Mouse (Mus musculus) small intestine, adult 2 months (tissue): ENCODE data around the gene Cdh6. TPM values are rescaled to one million over a fixed set of nuclear protein-coding genes. Genes with fewer than 3 reads are reported as not detected.

Experiments used
- H3K27ac ChIP-seq: fragments of 200-500 bp; 2 replicates; pipeline ENCODE4 v1.5.1; 2012; ENCODE audit warnings: low read depth, low read length, control low read depth, inconsistent platforms; ENCODE audit not compliant: insufficient read depth
- H3K27me3 ChIP-seq: fragments of 200-500 bp; 2 replicates; pipeline ENCODE4 v1.6.1; 2012; ENCODE audit warnings: mild to moderate bottlenecking, moderate library complexity, low read length, inconsistent platforms; ENCODE audit not compliant: control insufficient read depth, insufficient read depth
- H3K36me3 ChIP-seq: fragments of 200-500 bp; 2 replicates; pipeline ENCODE4 v1.6.1; 2012; ENCODE audit warnings: mild to moderate bottlenecking, low read length, control low read depth, inconsistent platforms; ENCODE audit not compliant: control insufficient read depth, insufficient read depth
- H3K4me1 ChIP-seq: fragments of 200-500 bp; 2 replicates; pipeline ENCODE4 v1.6.1; 2012; ENCODE audit warnings: low read length, inconsistent platforms, mixed read lengths; ENCODE audit not compliant: control insufficient read depth, insufficient read depth, insufficient read length
- H3K4me3 ChIP-seq: fragments of 200-500 bp; 2 replicates; pipeline ENCODE4 v1.5.1; 2012; ENCODE audit warnings: low read depth, mild to moderate bottlenecking, control low read depth, inconsistent platforms, low read length, moderate library complexity
- CTCF ChIP-seq: fragments of 200-500 bp; IDR thresholded peaks from 2 replicates; pipeline ENCODE4 v1.5.1; 2012; ENCODE audit warnings: low read depth, mild to moderate bottlenecking, control low read depth, inconsistent platforms, low read length, moderate library complexity, mixed read lengths; ENCODE audit not compliant: insufficient replicate concordance, insufficient read length; ENCODE audit errors: extremely low read depth
- POLR2A ChIP-seq: fragments of 200-500 bp; IDR thresholded peaks from 2 replicates; pipeline ENCODE4 v1.6.1; 2012; ENCODE audit warnings: low read depth, mild to moderate bottlenecking, control low read depth, inconsistent platforms, low read length, moderate library complexity
- WGBS: fragments of 180-500 bp; shearing (Covaris S2); methylation state at CpG from one replicate; pipeline ENCODE4 v1.1.7; 2018; 5-methylcytosine and 5-hydroxymethylcytosine counted together
- polyA plus RNA-seq: library from polyadenylated mRNA; depleted of rRNA; stranded (reverse); fragments of >200 nt; gene quantifications from 2 replicates; pipeline ENCODE4 v1.2.3, GENCODE M21; 2012

The Cdh6 gene
- polyA plus RNA-seq, 1 experiment = 0.14 TPM

DNA sequence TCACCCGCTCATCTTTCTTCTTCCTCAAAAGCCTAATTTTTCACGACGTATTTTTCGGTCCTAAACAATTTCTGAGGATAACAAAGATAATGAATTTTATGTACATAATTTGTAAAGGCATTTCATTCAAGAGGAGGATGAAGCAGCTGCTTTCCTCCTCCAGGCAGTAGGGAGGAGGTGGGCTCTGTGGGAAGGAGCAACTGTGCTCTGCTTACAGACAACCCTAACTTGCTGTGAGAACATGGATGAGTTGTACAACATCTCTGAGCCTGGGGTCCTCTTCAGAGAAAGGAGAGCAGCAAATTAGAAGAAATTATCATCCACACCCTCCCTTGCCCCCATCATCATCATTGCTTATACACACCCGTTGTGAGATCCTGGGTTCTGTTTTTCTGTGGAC is 33.8 kb downstream of the Cdh6 start:
- no peaks in the 10 kb centered on the region for H3K27me3 ChIP-seq
- H3K27ac ChIP-seq = no peak overlapping the region
- H3K36me3 ChIP-seq = no peaks in the 10 kb centered on the region
- TF ChIP-seq POLR2A (no peak), CTCF (no peak)
- H3K4me1 ChIP-seq = no peaks in the 10 kb centered on the region
- no peak overlapping the region for H3K4me3 ChIP-seq
- WGBS = 85% methylated on average over 5 of the region's 5 CpGs

DNA sequence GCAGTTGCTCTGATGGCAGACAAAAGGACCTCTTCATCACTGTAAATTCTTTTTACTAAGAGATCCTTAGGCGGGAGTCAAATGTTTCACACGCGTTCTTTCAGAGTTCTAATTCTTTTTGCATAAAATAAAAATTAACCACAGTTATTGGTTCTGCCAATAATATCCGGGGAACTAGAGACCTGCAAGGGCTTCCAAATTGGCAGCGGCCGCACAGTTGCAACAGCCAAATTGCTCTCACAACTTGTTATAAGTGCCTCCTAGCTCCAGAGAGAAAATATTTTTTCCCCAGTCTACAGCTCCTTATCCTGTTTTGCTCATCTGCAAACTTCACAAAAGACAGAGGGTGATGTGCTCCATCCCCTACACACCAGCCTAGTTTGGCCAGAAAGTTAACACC is 36.3 kb downstream of the Cdh6 start:
- Histone ChIP-seq H3K4me3 (no peak overlapping the region), H3K27ac (no peak overlapping the region), H3K4me1 (no peaks in the 10 kb centered on the region), H3K36me3 (no peaks in the 10 kb centered on the region), H3K27me3 (no peaks in the 10 kb centered on the region)
- TF ChIP-seq POLR2A (no peak), CTCF (no peak)
- whole genome bisulfite sequencing = 83% methylated on average over 6 of the region's 6 CpGs

DNA sequence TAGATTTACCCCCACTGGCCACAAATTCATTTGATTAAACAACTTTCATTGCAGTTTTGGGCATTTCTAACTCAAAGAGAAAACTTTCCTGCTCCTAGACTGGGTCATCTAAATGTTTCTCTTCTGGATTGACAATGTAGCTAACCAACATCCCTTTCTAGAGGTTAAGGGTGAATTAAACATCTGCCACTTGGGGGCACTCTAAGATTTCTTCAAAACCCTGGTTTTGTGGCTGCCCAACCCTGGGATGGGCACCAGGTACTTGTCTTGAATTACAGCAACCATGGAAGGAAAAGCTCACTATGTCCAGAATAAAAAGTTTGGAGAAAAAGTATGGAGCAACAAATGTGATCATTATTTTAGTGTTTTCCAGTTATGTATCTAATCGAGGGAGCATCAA is 39.4 kb downstream of the Cdh6 start:
- no peaks in the 10 kb centered on the region for H3K4me1 ChIP-seq
- no peak for TF ChIP-seq POLR2A
- TF ChIP-seq CTCF = no peak
- H3K4me3 ChIP-seq = no peak overlapping the region
- 77% methylated on average over 1 of the region's 1 CpGs for WGBS
- H3K27ac ChIP-seq = no peak overlapping the region
- H3K36me3 ChIP-seq = no peaks in the 10 kb centered on the region
- no peaks in the 10 kb centered on the region for H3K27me3 ChIP-seq

DNA sequence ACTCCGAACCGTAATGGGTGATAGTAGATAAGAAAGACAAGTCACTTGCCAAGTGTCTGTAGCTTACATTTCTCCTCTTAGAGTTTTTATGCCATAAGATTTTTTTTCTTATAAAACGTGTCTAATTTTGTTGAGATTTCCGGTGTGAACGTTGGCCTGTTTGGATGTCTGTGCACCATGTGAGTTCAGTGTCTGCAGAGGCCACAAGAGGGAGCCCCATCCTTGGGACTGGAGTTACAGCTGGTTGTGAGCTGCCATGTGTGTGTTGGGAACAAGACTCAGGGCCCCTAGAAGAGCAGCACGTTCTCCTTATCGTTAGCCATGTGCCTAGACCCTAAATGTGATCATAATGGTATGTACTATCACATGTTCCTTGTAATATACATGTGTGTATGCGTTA is 40.1 kb downstream of the Cdh6 start:
- Histone ChIP-seq H3K36me3 (no peaks in the 10 kb centered on the region), H3K4me1 (no peaks in the 10 kb centered on the region), H3K27me3 (no peaks in the 10 kb centered on the region), H3K4me3 (no peak overlapping the region), H3K27ac (no peak overlapping the region)
- 90% methylated on average over 8 of the region's 8 CpGs for WGBS
- TF ChIP-seq CTCF (no peak; the same call in 1 of the 2 replicates), POLR2A (no peak)

DNA sequence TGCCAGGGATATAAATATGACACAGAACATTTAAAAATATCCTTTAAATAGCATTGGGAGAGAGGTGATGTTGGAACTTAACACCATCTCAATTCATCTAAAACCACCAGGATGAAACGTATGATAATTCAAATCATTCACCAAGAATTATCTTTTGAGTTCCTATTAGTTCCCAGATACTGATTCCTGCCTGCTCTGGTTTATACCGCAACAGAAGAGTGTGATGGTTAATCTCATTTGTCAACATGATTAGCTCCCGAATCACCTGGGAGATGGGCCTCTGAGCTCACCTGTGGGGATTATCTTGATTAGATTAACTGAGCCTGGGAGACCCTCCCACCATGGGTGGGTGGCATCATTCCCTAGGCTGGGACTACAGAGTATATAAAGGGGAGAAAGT is 41.0 kb downstream of the Cdh6 start:
- TF ChIP-seq CTCF = no peak
- TF ChIP-seq POLR2A = no peak
- WGBS = 76% methylated on average over 3 of the region's 3 CpGs
- Histone ChIP-seq H3K4me1 (no peaks in the 10 kb centered on the region), H3K36me3 (no peaks in the 10 kb centered on the region), H3K27ac (no peak overlapping the region), H3K27me3 (no peaks in the 10 kb centered on the region), H3K4me3 (no peak overlapping the region)

DNA sequence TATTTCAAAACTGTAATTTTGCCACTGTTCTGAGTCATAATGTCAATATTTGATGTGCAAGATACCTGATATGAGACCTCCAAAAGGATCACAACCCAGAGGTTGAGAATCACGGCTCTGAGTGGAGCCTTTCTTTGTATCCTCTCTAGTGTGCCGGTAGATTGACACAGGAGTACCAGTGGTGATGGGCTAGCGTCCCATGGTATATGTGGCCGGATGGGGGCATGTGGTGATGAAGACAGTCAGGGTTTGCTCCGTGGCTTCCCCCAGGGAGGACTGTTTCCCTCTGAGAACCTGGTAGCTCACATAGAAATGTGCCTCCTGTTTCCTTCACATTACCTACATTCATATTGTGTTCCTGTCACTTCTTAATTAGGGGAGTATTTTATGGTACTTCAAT is 43.2 kb downstream of the Cdh6 start:
- H3K27ac ChIP-seq = no peak overlapping the region
- no peaks in the 10 kb centered on the region for H3K27me3 ChIP-seq
- no peaks in the 10 kb centered on the region for H3K4me1 ChIP-seq
- WGBS = 72% methylated on average over 5 of the region's 5 CpGs
- H3K36me3 ChIP-seq = no peaks in the 10 kb centered on the region
- TF ChIP-seq POLR2A = no peak
- TF ChIP-seq CTCF = no peak
- no peak overlapping the region for H3K4me3 ChIP-seq

DNA sequence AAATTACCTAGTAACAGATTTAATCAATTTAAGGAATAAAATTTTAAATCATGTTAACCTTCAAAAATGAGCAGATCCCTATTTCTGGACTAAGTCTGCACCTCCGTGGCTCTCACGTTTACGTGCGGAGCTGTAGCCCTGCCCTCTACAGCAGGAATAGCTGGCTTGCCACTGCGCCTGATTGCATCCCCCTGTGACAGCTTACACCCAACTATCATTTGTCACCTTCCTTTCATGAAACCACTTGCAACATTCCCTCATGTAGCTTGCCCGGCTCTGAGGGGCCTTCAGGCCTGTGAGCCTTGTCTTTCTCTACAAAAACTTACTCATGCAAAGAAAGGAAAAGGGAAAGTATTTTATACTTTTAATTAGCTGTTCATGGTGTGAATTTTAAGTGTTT is 73.1 kb downstream of the Cdh6 start:
- H3K27me3 ChIP-seq = no peaks in the 10 kb centered on the region
- TF ChIP-seq CTCF (no peak), POLR2A (no peak)
- 85% methylated on average over 6 of the region's 6 CpGs for WGBS
- H3K4me3 ChIP-seq = no peak overlapping the region
- no peaks in the 10 kb centered on the region for H3K36me3 ChIP-seq
- no peak overlapping the region for H3K27ac ChIP-seq
- no peaks in the 10 kb centered on the region for H3K4me1 ChIP-seq

DNA sequence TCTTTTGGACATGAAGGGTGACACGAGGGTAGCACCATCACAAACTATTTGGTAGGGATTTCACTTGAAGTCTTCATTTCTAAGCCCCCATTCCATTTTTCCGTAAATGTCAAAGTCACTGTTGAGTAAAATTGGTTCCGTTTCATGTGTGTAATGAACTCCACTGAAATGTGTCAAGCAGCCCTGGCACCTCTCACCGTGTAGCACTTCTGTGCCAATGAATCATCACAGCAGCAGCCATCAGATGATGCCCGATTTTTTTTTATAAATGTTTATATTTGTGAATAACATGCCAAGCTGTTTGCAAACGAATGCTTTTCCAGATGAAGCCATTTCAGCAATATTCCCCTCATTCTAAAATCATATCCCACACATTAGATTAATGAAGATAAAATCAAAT is 75.6 kb downstream of the Cdh6 start:
- no peaks in the 10 kb centered on the region for H3K36me3 ChIP-seq
- no peaks in the 10 kb centered on the region for H3K27me3 ChIP-seq
- TF ChIP-seq CTCF (no peak), POLR2A (no peak)
- H3K4me1 ChIP-seq = no peaks in the 10 kb centered on the region
- WGBS = 71% methylated on average over 6 of the region's 6 CpGs
- no peak overlapping the region for H3K27ac ChIP-seq
- no peak overlapping the region for H3K4me3 ChIP-seq
